Mouse (Mus musculus): ENCODE measurements at regions not wholly inside any gene's neighbourhood (a gene's known extent, or its start where the extent isn't known, plus 50 kb on each side); places are given as distances from the start of the nearest gene placed in this dataset.

- DNase-seq (ENCODE audit: low spot score in 2 of 2), result no peak
Measured at GRCm38 (mm10) chr1:89288921-89289320, 165.7 kb upstream of the Agap1 start.

- no peak for DNase-seq (ENCODE audit: low spot score in 2 of 2)
Measured at GRCm38 (mm10) chr1:89296691-89297090, 157.9 kb upstream of the Agap1 start.

- no peak for DNase-seq (ENCODE audit: low spot score in 2 of 2)
Measured at GRCm38 (mm10) chr1:89297766-89298165, 156.8 kb upstream of the Agap1 start.

- no peak for DNase-seq (ENCODE audit: low spot score in 2 of 2)
Measured at GRCm38 (mm10) chr1:89301151-89301550, 153.5 kb upstream of the Agap1 start.

- DNase-seq (ENCODE audit: low spot score in 2 of 2), result no peak
Measured at GRCm38 (mm10) chr1:89302368-89302951, 152.1 kb upstream of the Agap1 start.

- DNase-seq (ENCODE audit: low spot score in 2 of 2), result no peak
Measured at GRCm38 (mm10) chr1:89305171-89305570, 149.4 kb upstream of the Agap1 start.

GRCm38 (mm10) chr1:89308788-89309187 is 145.8 kb upstream of the Agap1 start:
- no peak for DNase-seq (ENCODE audit: low spot score in 2 of 2)

GRCm38 (mm10) chr1:89313064-89313463 is 141.5 kb upstream of the Agap1 start:
- DNase-seq (ENCODE audit: low spot score in 2 of 2), result no peak

GRCm38 (mm10) chr1:89317897-89318296 is 136.7 kb upstream of the Agap1 start:
- DNase-seq (ENCODE audit: low spot score in 2 of 2), result no peak

- no peak for DNase-seq (ENCODE audit: low spot score in 2 of 2)
Measured at GRCm38 (mm10) chr1:89318663-89319062, 135.9 kb upstream of the Agap1 start.

- no peak for DNase-seq (ENCODE audit: low spot score in 2 of 2)
Measured at GRCm38 (mm10) chr1:89322621-89323020, 132.0 kb upstream of the Agap1 start.

GRCm38 (mm10) chr1:89323091-89323490 is 131.5 kb upstream of the Agap1 start:
- DNase-seq (ENCODE audit: low spot score in 2 of 2), result peak in 1 of 2 experiments; percentile 56

GRCm38 (mm10) chr1:89331352-89331751 is 123.3 kb upstream of the Agap1 start:
- DNase-seq (ENCODE audit: low spot score in 2 of 2), result no peak

GRCm38 (mm10) chr1:89332676-89333075 is 121.9 kb upstream of the Agap1 start:
- no peak for DNase-seq (ENCODE audit: low spot score in 2 of 2)

- no peak for DNase-seq (ENCODE audit: low spot score in 2 of 2)
Measured at GRCm38 (mm10) chr1:89337861-89338260, 116.7 kb upstream of the Agap1 start.

- peak in 1 of 2 experiments; percentile 29 for DNase-seq (ENCODE audit: low spot score in 2 of 2)
Measured at GRCm38 (mm10) chr1:89342794-89343193, 111.8 kb upstream of the Agap1 start.

GRCm38 (mm10) chr1:89344546-89344945 is 110.1 kb upstream of the Agap1 start:
- peak in 1 of 2 experiments; percentile 41 for DNase-seq (ENCODE audit: low spot score in 2 of 2)

- no peak for DNase-seq (ENCODE audit: low spot score in 2 of 2)
Measured at GRCm38 (mm10) chr1:89347341-89347740, 107.3 kb upstream of the Agap1 start.

- DNase-seq (ENCODE audit: low spot score in 2 of 2), result no peak
Measured at GRCm38 (mm10) chr1:89352936-89353335, 101.7 kb upstream of the Agap1 start.

GRCm38 (mm10) chr1:89359257-89359656 is 95.3 kb upstream of the Agap1 start:
- no peak for DNase-seq (ENCODE audit: low spot score in 2 of 2)

GRCm38 (mm10) chr1:89364547-89365305 is 89.9 kb upstream of the Agap1 start:
- no peak for DNase-seq (ENCODE audit: low spot score in 2 of 2)

- DNase-seq (ENCODE audit: low spot score in 2 of 2), result no peak
Measured at GRCm38 (mm10) chr1:89366891-89367290, 87.7 kb upstream of the Agap1 start.

- DNase-seq (ENCODE audit: low spot score in 2 of 2), result no peak
Measured at GRCm38 (mm10) chr1:89373806-89374205, 80.8 kb upstream of the Agap1 start.

Data from spleen, postnatal 10 days (tissue).